Mouse (Mus musculus): ENCODE data around the gene A230050P20Rik. TPM values are rescaled to one million over a fixed set of nuclear protein-coding genes. Genes with fewer than 3 reads are reported as not detected.

Gene A230050P20Rik
- polyA plus RNA-seq (2012; rRNA removed; ENCODE audit: low replicate concordance) = 30.5 and 45.4 TPM in 2 replicates

GRCm38 (mm10) chr9:20868448-20869001 lies at the start of gene A230050P20Rik:
Gene A230050P20Rik (plus strand): TSS chr9:20868642.

DNA sequence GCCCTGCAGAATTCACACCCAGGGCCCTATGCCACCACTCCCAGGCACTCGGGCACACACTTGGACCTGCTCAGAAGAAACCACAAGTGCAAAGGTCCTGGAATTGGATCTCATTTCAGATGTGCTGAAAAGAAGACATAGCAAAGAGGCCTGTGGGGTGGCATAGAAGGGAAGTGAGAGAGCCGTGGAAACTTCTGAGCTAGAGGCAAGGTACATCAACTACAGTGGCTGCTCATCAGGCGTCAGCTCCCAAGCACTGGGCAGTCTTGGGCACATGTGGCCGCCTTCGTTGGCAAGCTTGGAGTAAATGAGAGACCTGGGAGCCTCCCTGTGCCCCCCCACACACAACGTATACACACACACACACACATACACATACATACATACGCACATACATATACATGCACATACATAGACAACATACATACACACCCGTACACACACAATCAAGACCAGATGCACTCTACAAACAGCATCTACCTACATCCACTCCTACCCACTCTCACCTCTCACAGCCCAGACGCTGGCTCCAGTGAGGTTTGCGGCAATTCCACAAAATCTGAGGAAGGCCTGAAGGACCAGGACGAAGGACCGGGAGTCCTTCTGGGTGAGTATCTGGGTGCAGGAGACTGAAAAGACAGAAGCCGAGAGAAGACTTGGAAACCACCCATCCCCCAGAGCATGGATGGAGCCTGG lies 10.8 kb downstream of the A230050P20Rik start, which contains the start of gene Angptl6:
Gene Angptl6, minus strand, starts transcription at position 631 of the 696 bp plus-strand sequence.

GRCm38 (mm10) chr9:20887704-20888385 lies 19.4 kb downstream of the A230050P20Rik start, which contains the start of gene Ppan:
Gene Ppan (plus strand): TSS chr9:20888175.

DNA sequence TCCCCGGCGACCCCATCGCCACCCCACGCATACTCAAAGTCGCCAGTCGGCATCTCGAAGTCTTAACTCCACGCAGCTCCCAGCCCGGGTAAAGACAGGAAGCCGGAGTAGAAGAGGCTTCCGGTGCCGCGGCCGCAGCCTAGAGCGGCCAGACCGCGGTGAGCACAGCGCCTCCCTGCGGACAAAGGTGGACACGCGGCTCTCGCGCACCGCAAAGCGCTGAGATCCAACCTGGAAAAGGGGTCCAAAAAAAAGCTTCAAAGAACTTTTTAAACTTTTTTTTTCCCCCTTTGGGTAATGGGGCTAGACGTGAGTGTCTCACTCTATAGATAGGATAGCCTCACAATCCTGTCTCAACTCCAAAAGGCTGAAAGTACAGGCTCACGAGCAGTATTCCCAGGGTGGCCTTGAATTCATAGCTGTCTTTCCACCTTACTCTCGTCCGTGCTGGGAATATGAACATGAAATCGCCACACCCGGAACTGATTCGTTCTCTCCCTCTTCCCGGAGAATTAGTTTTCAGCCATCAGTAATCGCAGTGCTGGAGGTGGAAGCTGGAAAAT lies 30.1 kb downstream of the A230050P20Rik start, which contains the start of gene Eif3g:
Gene Eif3g, minus strand, starts transcription at position 113 of the 563 bp plus-strand sequence.

Other genes starting within 250 kb of the A230050P20Rik start
- gene Ubl5, start 225.8 kb upstream of the A230050P20Rik start, polyA plus RNA-seq (2012; rRNA removed; ENCODE audit: low replicate concordance) = 133 and 188 TPM in 2 replicates
- gene Fbxl12, start 223.9 kb upstream of the A230050P20Rik start, polyA plus RNA-seq (2012; rRNA removed; ENCODE audit: low replicate concordance) = 36.8 and 39.1 TPM in 2 replicates
- 8.2 and 14.4 TPM in 2 replicates for gene Pin1, start 216.5 kb upstream of the A230050P20Rik start, polyA plus RNA-seq (2012; rRNA removed; ENCODE audit: low replicate concordance)
- gene Olfm2, start 122.3 kb upstream of the A230050P20Rik start, polyA plus RNA-seq (2012; rRNA removed; ENCODE audit: low replicate concordance) = 2.0 and 2.1 TPM in 2 replicates
- gene Col5a3, start 53.6 kb upstream of the A230050P20Rik start, polyA plus RNA-seq (2012; rRNA removed; ENCODE audit: low replicate concordance) = 3.6 and 4.2 TPM in 2 replicates
- not detected in 2 replicates for gene Rdh8, start 50.1 kb upstream of the A230050P20Rik start, polyA plus RNA-seq (2012; rRNA removed; ENCODE audit: low replicate concordance)
- 5.3 and 7.1 TPM in 2 replicates for gene Angptl6, start 11.1 kb downstream of the A230050P20Rik start, polyA plus RNA-seq (2012; rRNA removed; ENCODE audit: low replicate concordance)
- gene Ppan, start 19.5 kb downstream of the A230050P20Rik start, polyA plus RNA-seq (2012; rRNA removed; ENCODE audit: low replicate concordance) = 42.0 and 95.8 TPM in 2 replicates
- gene Eif3g, start 30.0 kb downstream of the A230050P20Rik start, polyA plus RNA-seq (2012; rRNA removed; ENCODE audit: low replicate concordance) = 85.5 and 104 TPM in 2 replicates
- 18.2 and 20.2 TPM in 2 replicates for gene Dnmt1, start 91.2 kb downstream of the A230050P20Rik start, polyA plus RNA-seq (2012; rRNA removed; ENCODE audit: low replicate concordance)
- 1.6 and 2.6 TPM in 2 replicates for gene S1pr2, start 108.1 kb downstream of the A230050P20Rik start, polyA plus RNA-seq (2012; rRNA removed; ENCODE audit: low replicate concordance)
- 130 and 187 TPM in 2 replicates for gene Mrpl4, start 134.1 kb downstream of the A230050P20Rik start, polyA plus RNA-seq (2012; rRNA removed; ENCODE audit: low replicate concordance)
- gene Icam1, start 147.3 kb downstream of the A230050P20Rik start, polyA plus RNA-seq (2012; rRNA removed; ENCODE audit: low replicate concordance) = 6.5 TPM in 2 replicates
- 0.14 and 0.83 TPM in 2 replicates for gene Icam4, start 160.7 kb downstream of the A230050P20Rik start, polyA plus RNA-seq (2012; rRNA removed; ENCODE audit: low replicate concordance)
- gene Icam5, start 163.4 kb downstream of the A230050P20Rik start, polyA plus RNA-seq (2012; rRNA removed; ENCODE audit: low replicate concordance) = 0.13 TPM in 2 replicates
- gene Zglp1, start 198.5 kb downstream of the A230050P20Rik start, polyA plus RNA-seq (2012; rRNA removed; ENCODE audit: low replicate concordance) = 0.25 and 0.50 TPM in 2 replicates
- 0.15 and 0.40 TPM in 2 replicates for gene Gm49373, start 204.5 kb downstream of the A230050P20Rik start, polyA plus RNA-seq (2012; rRNA removed; ENCODE audit: low replicate concordance)
- gene Fdx1l, start 205.0 kb downstream of the A230050P20Rik start, polyA plus RNA-seq (2012; rRNA removed; ENCODE audit: low replicate concordance) = 29.2 and 69.8 TPM in 2 replicates
- gene Gm38431, start 223.4 kb downstream of the A230050P20Rik start, polyA plus RNA-seq (2012; rRNA removed; ENCODE audit: low replicate concordance) = 13.2 and 24.6 TPM in 2 replicates
- 70.5 and 116 TPM in 2 replicates for gene Raver1, start 223.4 kb downstream of the A230050P20Rik start, polyA plus RNA-seq (2012; rRNA removed; ENCODE audit: low replicate concordance)

Data from duodenum, adult 2 months (tissue).